Mouse (Mus musculus) heart, embryonic 10.5 days (tissue): ENCODE data around the gene Cbfa2t3. TPM values are rescaled to one million over a fixed set of nuclear protein-coding genes. Genes with fewer than 3 reads are reported as not detected.
A peak's percentile ranks its signal among the peaks of the same experiment; 100 is the strongest.

Experiments
- DNase-seq: peaks from one replicate; pipeline ENCODE4 v3.0.0-alpha.2; 2017; ENCODE audit warnings: low spot score
- H3K27ac ChIP-seq: fragments of 300-500 bp; sonication (generic); 2 replicates; pipeline ENCODE4 v1.5.1; 2016; ENCODE audit warnings: mild to moderate bottlenecking
- H3K27me3 ChIP-seq: fragments of 300-500 bp; sonication (generic); 2 replicates; pipeline ENCODE4 v1.6.1; 2016; ENCODE audit warnings: mild to moderate bottlenecking; ENCODE audit not compliant: poor library complexity, insufficient read depth, severe bottlenecking
- H3K36me3 ChIP-seq: fragments of 300-500 bp; sonication (generic); 2 replicates; pipeline ENCODE4 v1.6.1; 2016; ENCODE audit warnings: mild to moderate bottlenecking, moderate library complexity
- H3K4me1 ChIP-seq: fragments of 300-500 bp; sonication (generic); 2 replicates; pipeline ENCODE4 v1.6.1; 2016; ENCODE audit warnings: mild to moderate bottlenecking
- H3K4me3 ChIP-seq: fragments of 300-500 bp; sonication (generic); 2 replicates; pipeline ENCODE4 v1.5.1; 2016; ENCODE audit warnings: mild to moderate bottlenecking, moderate library complexity
- H3K9me3 ChIP-seq: fragments of 300-500 bp; sonication (generic); 2 replicates; pipeline ENCODE4 v1.6.1; 2016; ENCODE audit warnings: mild to moderate bottlenecking, moderate library complexity
- WGBS: fragments of 180-500 bp; shearing (Covaris S2); methylation state at CpG from one replicate; pipeline ENCODE4 v1.1.7; 2016; 5-methylcytosine and 5-hydroxymethylcytosine counted together
- polyA plus RNA-seq: library from polyadenylated mRNA; unstranded; fragments of >200 nt; fragmentation: Nextera tagmentation; extraction: Ambion mirVana; gene quantifications from 2 replicates; pipeline ENCODE4 v1.2.1, GENCODE M21; 2016

Cbfa2t3 gene
- polyA plus RNA-seq, 1 experiment from 2014 or later, result 5.5 TPM

GRCm38 (mm10) chr8:122651326-122651921, 47.5 kb downstream of the Cbfa2t3 start:
- no peaks in the 10 kb centered on the region for H3K9me3 ChIP-seq
- peaks cover 12% of the 10 kb centered on the region; the same call in 1 of the 2 replicates for H3K27me3 ChIP-seq
- no peak overlapping the region for H3K4me3 ChIP-seq
- peaks cover 28% of the 10 kb centered on the region for H3K36me3 ChIP-seq
- DNase-seq, result no peak
- peaks cover 54% of the 10 kb centered on the region for H3K4me1 ChIP-seq
- H3K27ac ChIP-seq, result 0 out of 2 replicates have a peak overlapping the region, but pooled peaks have one; percentile 38
- 80% methylated on average over 16 of the region's 16 CpGs for WGBS

DNA sequence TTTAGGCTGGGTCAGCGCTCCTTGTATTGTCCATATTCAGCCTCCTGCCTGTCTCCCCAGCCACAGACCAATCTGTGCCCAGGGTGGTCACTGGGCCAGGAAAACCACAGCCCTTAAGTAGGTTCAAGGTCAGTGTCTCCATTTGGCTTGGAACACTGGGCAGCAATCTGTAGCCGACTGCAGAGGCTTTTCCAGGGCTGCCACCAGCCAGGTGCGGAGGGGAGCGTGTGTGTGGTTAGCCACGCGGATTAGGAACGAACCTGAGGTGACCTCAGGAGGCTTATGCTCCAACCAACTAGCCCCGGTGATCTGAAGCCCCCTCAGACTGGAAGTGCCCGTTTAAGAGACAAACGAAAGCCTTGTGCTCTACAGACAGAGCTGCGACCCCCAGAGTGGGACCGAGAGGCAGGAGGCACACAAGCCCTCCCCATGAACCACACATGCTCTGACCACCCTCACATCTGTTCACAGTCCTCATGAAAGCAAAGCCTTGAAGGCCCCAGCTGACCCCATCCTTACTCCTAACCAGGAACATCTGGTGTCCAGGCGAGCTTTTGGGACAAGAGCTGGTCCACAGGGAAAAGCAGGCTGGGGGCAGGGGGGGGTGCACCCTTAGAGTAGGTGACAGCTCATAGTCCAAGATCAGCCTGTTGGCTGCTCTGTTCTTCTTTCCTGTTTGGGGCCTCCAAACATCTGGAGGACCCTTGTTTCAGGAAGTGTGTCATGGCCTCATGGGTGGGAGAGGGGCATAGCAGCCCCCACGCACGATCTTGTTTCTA, 50.5 kb downstream of the Cbfa2t3 start:
- H3K36me3 ChIP-seq, result peaks cover 35% of the 10 kb centered on the region
- H3K9me3 ChIP-seq, result no peaks in the 10 kb centered on the region
- no peak overlapping the region for H3K4me3 ChIP-seq
- DNase-seq, result no peak
- whole genome bisulfite sequencing, result 81% methylated on average over 15 of the region's 15 CpGs
- H3K27me3 ChIP-seq, result peaks cover 12% of the 10 kb centered on the region; the same call in 1 of the 2 replicates
- H3K27ac ChIP-seq, result 0 out of 2 replicates have a peak overlapping the region, but pooled peaks have one; percentile 9
- peaks cover 54% of the 10 kb centered on the region for H3K4me1 ChIP-seq

DNA sequence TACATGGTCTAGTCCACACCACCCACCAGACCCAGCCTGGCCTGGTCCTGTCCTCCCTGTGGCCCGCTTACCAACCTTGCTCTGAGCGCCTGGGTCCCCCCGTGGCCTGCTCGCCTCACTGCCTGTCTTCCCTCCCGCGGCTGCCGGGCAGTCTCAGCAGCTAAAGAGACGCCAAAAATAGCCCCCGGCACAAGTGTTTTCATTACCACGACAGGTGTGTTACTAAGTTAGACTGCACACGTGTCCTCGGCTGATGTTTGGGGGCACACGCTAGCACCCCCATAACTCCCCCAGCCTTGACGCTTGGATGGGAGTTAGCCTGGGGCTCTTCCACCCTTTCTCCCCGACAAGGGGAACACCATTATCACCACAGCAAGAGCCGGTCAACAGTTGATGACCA, 52.6 kb downstream of the Cbfa2t3 start:
- peaks cover 59% of the 10 kb centered on the region for H3K4me1 ChIP-seq
- DNase-seq, result no peak
- peaks cover 12% of the 10 kb centered on the region for H3K27me3 ChIP-seq
- no peaks in the 10 kb centered on the region for H3K9me3 ChIP-seq
- H3K27ac ChIP-seq, result no peak overlapping the region
- H3K4me3 ChIP-seq, result no peak overlapping the region
- 56% methylated on average over 16 of the region's 16 CpGs for WGBS
- H3K36me3 ChIP-seq, result peaks cover 47% of the 10 kb centered on the region

GRCm38 (mm10) chr8:122644175-122644954, 54.5 kb downstream of the Cbfa2t3 start:
- H3K4me1 ChIP-seq, result peaks cover 75% of the 10 kb centered on the region
- 54% methylated on average over 6 of the region's 6 CpGs for WGBS
- no peaks in the 10 kb centered on the region for H3K9me3 ChIP-seq
- peaks cover 43% of the 10 kb centered on the region for H3K36me3 ChIP-seq
- no peak overlapping the region for H3K27ac ChIP-seq
- H3K27me3 ChIP-seq, result no peaks in the 10 kb centered on the region; the same call in none of the 2 replicates
- no peak for DNase-seq
- H3K4me3 ChIP-seq, result no peak overlapping the region

DNA sequence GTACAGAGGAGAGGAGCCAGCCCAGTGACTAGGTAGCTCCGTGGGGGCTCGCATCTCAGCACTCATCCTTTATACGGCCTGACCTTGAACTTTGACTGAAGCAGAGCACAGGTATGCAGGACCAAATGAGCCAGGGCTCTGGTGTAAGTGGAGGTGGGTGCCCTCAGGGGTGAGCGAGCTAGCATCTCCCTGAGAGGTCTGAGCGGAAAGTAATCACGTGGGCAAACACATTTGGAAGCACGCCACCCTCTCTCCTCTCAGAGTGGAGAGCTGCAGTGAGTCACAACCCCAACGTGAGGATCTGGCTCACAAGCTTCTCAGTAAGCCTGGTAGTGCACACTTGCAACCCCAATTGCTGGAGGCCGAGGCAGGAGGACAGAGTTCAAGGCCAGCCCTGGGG, 56.8 kb downstream of the Cbfa2t3 start:
- H3K36me3 ChIP-seq, result peaks cover 44% of the 10 kb centered on the region
- H3K9me3 ChIP-seq, result no peaks in the 10 kb centered on the region
- peaks cover 7% of the 10 kb centered on the region for H3K27me3 ChIP-seq
- peaks cover 97% of the 10 kb centered on the region for H3K4me1 ChIP-seq
- no peak overlapping the region for H3K27ac ChIP-seq
- H3K4me3 ChIP-seq, result no peak overlapping the region
- 67% methylated on average over 9 of the region's 9 CpGs for WGBS
- no peak for DNase-seq

GRCm38 (mm10) chr8:122641406-122641805, 57.5 kb downstream of the Cbfa2t3 start:
- DNase-seq, result no peak
- Histone ChIP-seq H3K4me3 (no peak overlapping the region), H3K27ac (no peak overlapping the region), H3K4me1 (peaks cover 97% of the 10 kb centered on the region), H3K36me3 (peaks cover 40% of the 10 kb centered on the region), H3K9me3 (no peaks in the 10 kb centered on the region), H3K27me3 (peaks cover 7% of the 10 kb centered on the region)
- 83% methylated on average over 15 of the region's 15 CpGs for WGBS

- Histone ChIP-seq H3K4me1 (peaks cover 97% of the 10 kb centered on the region), H3K9me3 (no peaks in the 10 kb centered on the region), H3K4me3 (no peak overlapping the region), H3K36me3 (peaks cover 34% of the 10 kb centered on the region), H3K27me3 (peaks cover 7% of the 10 kb centered on the region; the same call in 1 of the 2 replicates), H3K27ac (no peak overlapping the region)
- DNase-seq, result no peak
- 65% methylated on average over 4 of the region's 4 CpGs for WGBS
Observed at GRCm38 (mm10) chr8:122640825-122641224, 58.1 kb downstream of the Cbfa2t3 start.

DNA sequence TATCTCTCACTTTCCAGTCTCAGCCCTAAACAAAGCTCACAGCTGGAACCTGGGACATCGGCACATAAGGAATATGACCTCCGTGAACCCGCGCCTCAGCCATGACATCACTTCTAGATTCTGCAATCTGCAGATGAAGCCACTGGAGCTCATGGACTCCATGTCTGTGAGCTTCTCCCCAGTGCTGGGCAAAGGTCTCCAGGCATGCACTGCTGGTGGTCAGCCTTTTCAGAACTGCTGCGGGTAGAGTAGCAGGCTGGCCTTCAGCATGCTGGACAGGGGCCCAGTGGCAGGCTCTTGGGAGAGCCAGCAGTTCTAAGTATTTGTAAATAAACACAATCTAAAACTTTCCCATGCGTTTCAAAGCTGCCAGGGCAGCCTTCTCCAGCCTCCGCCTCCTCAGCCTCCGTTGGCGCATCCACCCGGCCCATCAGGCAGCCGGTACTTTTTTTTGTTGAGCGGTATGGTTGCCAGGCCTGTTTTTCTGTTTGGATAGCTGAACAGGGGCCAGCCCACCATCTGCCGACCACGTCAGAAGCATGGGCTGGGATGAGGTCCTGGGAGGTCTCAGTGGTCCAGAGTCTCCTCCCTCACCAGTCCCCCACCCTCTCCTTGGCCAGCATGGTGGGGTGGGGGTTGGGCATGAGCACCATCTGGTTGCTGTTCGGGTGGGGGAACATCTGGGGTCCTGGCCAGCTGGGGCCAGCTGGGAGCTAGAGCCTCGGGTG, 59.2 kb downstream of the Cbfa2t3 start:
- peaks cover 7% of the 10 kb centered on the region; the same call in 1 of the 2 replicates for H3K27me3 ChIP-seq
- H3K4me1 ChIP-seq, result peaks cover 96% of the 10 kb centered on the region
- peaks cover 44% of the 10 kb centered on the region for H3K36me3 ChIP-seq
- DNase-seq, result no peak
- H3K9me3 ChIP-seq, result no peaks in the 10 kb centered on the region
- no peak overlapping the region for H3K27ac ChIP-seq
- H3K4me3 ChIP-seq, result no peak overlapping the region
- WGBS, result 44% methylated on average over 16 of the region's 16 CpGs

DNA sequence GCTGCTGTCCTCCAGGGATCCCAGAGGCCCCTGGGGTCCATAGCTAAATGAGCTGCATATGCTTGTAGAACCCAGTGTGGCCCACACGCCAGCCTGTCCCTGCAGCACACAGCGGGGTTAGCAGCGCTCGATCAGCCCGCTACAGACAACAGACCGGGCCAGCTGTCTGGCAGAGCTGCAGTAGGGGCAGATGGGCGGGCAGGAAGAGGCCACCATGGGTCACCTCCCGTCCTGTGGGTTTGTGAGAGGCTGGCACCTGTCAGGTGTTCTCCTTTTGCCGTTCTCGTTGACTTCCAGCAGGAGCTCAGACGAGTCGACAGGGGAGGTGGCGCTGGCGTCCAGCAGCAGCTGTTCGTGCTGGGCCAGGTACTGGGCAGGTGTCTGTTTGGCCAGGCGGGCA, 60.3 kb downstream of the Cbfa2t3 start:
- H3K9me3 ChIP-seq, result no peaks in the 10 kb centered on the region
- peaks cover 53% of the 10 kb centered on the region for H3K36me3 ChIP-seq
- no peak overlapping the region for H3K27ac ChIP-seq
- WGBS, result 84% methylated on average over 16 of the region's 16 CpGs
- peaks cover 7% of the 10 kb centered on the region; the same call in 1 of the 2 replicates for H3K27me3 ChIP-seq
- no peak overlapping the region for H3K4me3 ChIP-seq
- H3K4me1 ChIP-seq, result peaks cover 85% of the 10 kb centered on the region
- DNase-seq, result no peak

DNA sequence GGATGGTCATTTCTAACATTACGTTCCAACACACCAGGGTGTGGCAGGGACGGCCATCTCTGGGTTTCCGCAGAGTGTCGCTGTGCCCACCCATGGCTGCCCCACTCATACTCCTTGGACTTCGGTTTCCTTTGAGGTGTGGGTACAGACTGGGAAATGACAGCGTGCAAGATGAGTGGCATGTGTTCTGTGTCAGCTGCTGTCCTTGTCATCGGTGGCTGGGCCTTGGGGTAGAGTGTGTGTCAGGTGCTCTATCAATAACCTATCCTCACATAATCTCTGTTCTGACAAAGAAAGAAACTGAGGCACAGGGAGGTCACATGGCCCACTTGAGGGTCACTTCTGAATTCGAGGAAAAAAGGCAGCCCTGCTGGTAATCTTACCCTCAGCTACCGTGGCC, 61.7 kb downstream of the Cbfa2t3 start:
- no peak for DNase-seq
- H3K27ac ChIP-seq, result no peak overlapping the region
- WGBS, result 88% methylated on average over 9 of the region's 9 CpGs

GRCm38 (mm10) chr8:122636803-122637175, 62.1 kb downstream of the Cbfa2t3 start:
- H3K4me1 ChIP-seq, result peaks cover 68% of the 10 kb centered on the region

More for the DNA sequence above, 61.7 kb downstream of the Cbfa2t3 start:
- Histone ChIP-seq H3K27me3 (0 out of 2 replicates have a peak, but pooled peaks cover 7% of the 10 kb centered on the region), H3K9me3 (no peaks in the 10 kb centered on the region), H3K4me3 (no peak overlapping the region), H3K36me3 (peaks cover 54% of the 10 kb centered on the region), H3K4me1 (peaks cover 72% of the 10 kb centered on the region)

More at GRCm38 (mm10) chr8:122636803-122637175, 62.1 kb downstream of the Cbfa2t3 start:
- H3K27me3 ChIP-seq, result 0 out of 2 replicates have a peak, but pooled peaks cover 7% of the 10 kb centered on the region
- no peaks in the 10 kb centered on the region for H3K9me3 ChIP-seq
- H3K27ac ChIP-seq, result peak overlapping the region; percentile 47; the same call in 1 of the 2 replicates
- no peak for DNase-seq
- peaks cover 51% of the 10 kb centered on the region for H3K36me3 ChIP-seq
- 0 out of 2 replicates have a peak overlapping the region, but pooled peaks have one; percentile 2 for H3K4me3 ChIP-seq
- WGBS, result 52% methylated on average over 9 of the region's 9 CpGs
